Mouse (Mus musculus) kidney, postnatal 0 days (tissue): ENCODE measurements around the gene Ttc39b. TPM values are rescaled to one million over a fixed set of nuclear protein-coding genes. Genes with fewer than 3 reads are reported as not detected.

Experiments used
- ATAC-seq: fragments of 200-750 bp; cut with Nextera tagmentation; replicated peaks from 2 replicates; pipeline ENCODE4 v1.8.0; 2017; ENCODE audit warnings: low read depth, moderate number of reproducible peaks, moderate TSS enrichment, moderate library complexity; ENCODE audit not compliant: low FRiP score
- DNase-seq: peaks from one replicate; pipeline ENCODE4 v3.0.0-alpha.2; 2016; ENCODE audit warnings: low spot score
- H3K27ac ChIP-seq: fragments of 300-500 bp; sonication (generic); 2 replicates; pipeline ENCODE4 v1.5.1; 2014; ENCODE audit warnings: mild to moderate bottlenecking
- H3K27me3 ChIP-seq: fragments of 300-500 bp; sonication (generic); 2 replicates; pipeline ENCODE4 v1.6.1; 2014; ENCODE audit warnings: low read length, mixed read lengths; ENCODE audit not compliant: insufficient read depth
- H3K36me3 ChIP-seq: fragments of 300-500 bp; sonication (generic); 2 replicates; pipeline ENCODE4 v1.6.1; 2014; ENCODE audit warnings: low read length, mixed read lengths; ENCODE audit not compliant: insufficient read depth
- H3K4me1 ChIP-seq: fragments of 300-500 bp; sonication (generic); replicated peaks from 2 replicates; pipeline ENCODE4 v1.6.1; 2014; ENCODE audit warnings: antibody characterized with exemption, low read length, mixed read lengths; ENCODE audit not compliant: insufficient read depth
- H3K4me2 ChIP-seq: fragments of 300-500 bp; sonication (generic); 2 replicates; pipeline ENCODE4 v1.6.1; 2014; ENCODE audit warnings: mild to moderate bottlenecking, low read length, moderate library complexity, mixed read lengths
- H3K4me3 ChIP-seq: fragments of 300-500 bp; sonication (generic); replicated peaks from 2 replicates; pipeline ENCODE4 v1.5.1; 2014; ENCODE audit warnings: low read depth, low read length
- H3K9ac ChIP-seq: fragments of 300-500 bp; sonication (generic); 2 replicates; pipeline ENCODE4 v1.6.1; 2014; ENCODE audit warnings: low read depth, low read length
- H3K9me3 ChIP-seq: fragments of 300-500 bp; sonication (generic); replicated peaks from 2 replicates; pipeline ENCODE4 v1.6.1; 2016; ENCODE audit warnings: low read length, inconsistent platforms, mixed read lengths
- CTCF ChIP-seq: IDR thresholded peaks from 2 replicates; pipeline ENCODE4 v1.5.1; 2016; ENCODE audit warnings: antibody characterized with exemption, low read depth, mild to moderate bottlenecking, moderate library complexity
- WGBS: fragments of 180-500 bp; shearing (Covaris S2); extraction: QIAGEN DNeasy Blood & Tissue Kit; methylation state at CpG from one replicate; pipeline ENCODE4 v1.1.7; 2014; 5-methylcytosine and 5-hydroxymethylcytosine counted together
- polyA plus RNA-seq: library from polyadenylated mRNA; unstranded; fragments of >200 nt; fragmentation: Nextera tagmentation; extraction: Ambion mirVana; gene quantifications from 2 replicates; pipeline ENCODE4 v1.2.1, GENCODE M21; 2015

The Ttc39b gene
- polyA plus RNA-seq, 1 experiment from 2014 or later: 3.8 TPM

- 17% methylated on average over 8 of the region's 8 CpGs for WGBS
- no peak overlapping the region for H3K27ac ChIP-seq
Observed at GRCm38 (mm10) chr4:83199391-83199790, 124.7 kb downstream of the Ttc39b start.

GRCm38 (mm10) chr4:83198123-83198522 lies 125.9 kb downstream of the Ttc39b start:
- no peaks in the 10 kb centered on the region for H3K4me1 ChIP-seq
- no peak overlapping the region for H3K27ac ChIP-seq

More at GRCm38 (mm10) chr4:83199391-83199790, 124.7 kb downstream of the Ttc39b start:
- no peak overlapping the region for H3K9ac ChIP-seq
- H3K36me3 ChIP-seq: no peaks in the 10 kb centered on the region
- TF ChIP-seq CTCF: no peak
- no peaks in the 10 kb centered on the region for H3K27me3 ChIP-seq
- no peaks in the 10 kb centered on the region for H3K9me3 ChIP-seq
- no peak overlapping the region for H3K4me2 ChIP-seq
- H3K4me3 ChIP-seq: no peak overlapping the region
- ATAC-seq (no peak), DNase-seq (peak; percentile 66)
- no peaks in the 10 kb centered on the region for H3K4me1 ChIP-seq

GRCm38 (mm10) chr4:83189736-83190135 lies 134.3 kb downstream of the Ttc39b start:
- Histone ChIP-seq H3K9me3 (no peaks in the 10 kb centered on the region), H3K9ac (no peak overlapping the region), H3K4me2 (no peak overlapping the region), H3K27me3 (no peaks in the 10 kb centered on the region), H3K4me1 (no peaks in the 10 kb centered on the region), H3K36me3 (no peaks in the 10 kb centered on the region), H3K27ac (no peak overlapping the region), H3K4me3 (no peak overlapping the region)
- DNase-seq (no peak), ATAC-seq (no peak)
- 84% methylated on average over 2 of the region's 2 CpGs for WGBS
- no peak for TF ChIP-seq CTCF

More at GRCm38 (mm10) chr4:83198123-83198522, 125.9 kb downstream of the Ttc39b start:
- DNase-seq: no peak
- WGBS: 76% methylated on average over 3 of the region's 3 CpGs
- Histone ChIP-seq H3K9me3 (no peaks in the 10 kb centered on the region), H3K4me3 (no peak overlapping the region), H3K36me3 (no peaks in the 10 kb centered on the region), H3K9ac (no peak overlapping the region), H3K27me3 (no peaks in the 10 kb centered on the region), H3K4me2 (no peak overlapping the region)
- no peak for TF ChIP-seq CTCF
- no peak for ATAC-seq

GRCm38 (mm10) chr4:83187324-83187723 lies 136.7 kb downstream of the Ttc39b start:
- H3K4me2 ChIP-seq: no peak overlapping the region
- no peak for TF ChIP-seq CTCF
- H3K4me3 ChIP-seq: no peak overlapping the region
- no peak for ATAC-seq
- H3K36me3 ChIP-seq: no peaks in the 10 kb centered on the region
- DNase-seq: no peak
- WGBS: 43% methylated on average over 1 of the region's 1 CpGs
- H3K9me3 ChIP-seq: no peaks in the 10 kb centered on the region
- no peak overlapping the region for H3K27ac ChIP-seq
- no peaks in the 10 kb centered on the region for H3K4me1 ChIP-seq
- no peak overlapping the region for H3K9ac ChIP-seq
- no peaks in the 10 kb centered on the region for H3K27me3 ChIP-seq

GRCm38 (mm10) chr4:83186448-83186847 lies 137.6 kb downstream of the Ttc39b start:
- Histone ChIP-seq H3K4me3 (no peak overlapping the region), H3K4me1 (no peaks in the 10 kb centered on the region), H3K27me3 (no peaks in the 10 kb centered on the region), H3K9ac (no peak overlapping the region), H3K9me3 (no peaks in the 10 kb centered on the region), H3K27ac (no peak overlapping the region), H3K4me2 (no peak overlapping the region), H3K36me3 (no peaks in the 10 kb centered on the region)
- 39% methylated on average over 6 of the region's 6 CpGs for WGBS
- ATAC-seq (no peak), DNase-seq (no peak)
- no peak for TF ChIP-seq CTCF

GRCm38 (mm10) chr4:83183288-83183930 lies 140.6 kb downstream of the Ttc39b start:
- Histone ChIP-seq H3K4me3 (no peak overlapping the region), H3K9me3 (no peaks in the 10 kb centered on the region), H3K9ac (no peak overlapping the region), H3K4me1 (no peaks in the 10 kb centered on the region), H3K27me3 (no peaks in the 10 kb centered on the region), H3K27ac (no peak overlapping the region), H3K36me3 (no peaks in the 10 kb centered on the region), H3K4me2 (no peak overlapping the region)
- WGBS: 37% methylated on average over 9 of the region's 9 CpGs
- peak; percentile 86 for TF ChIP-seq CTCF
- DNase-seq (peak; percentile 95), ATAC-seq (peak; percentile 76)
